Mouse (Mus musculus) lung, embryonic 14.5 days (tissue): ENCODE measurements around the gene Jazf1. TPM values are rescaled to one million over a fixed set of nuclear protein-coding genes. Genes with fewer than 3 reads are reported as not detected.
A peak's percentile ranks its signal among the peaks of the same experiment; 100 is the strongest.

Source experiments
- ATAC-seq: fragments of 200-750 bp; cut with Nextera tagmentation; 2 replicates; pipeline ENCODE4 v1.8.0; 2017; ENCODE audit warnings: mild to moderate bottlenecking, moderate TSS enrichment, moderate library complexity; ENCODE audit not compliant: insufficient read depth
- DNase-seq: peaks from one replicate; pipeline ENCODE4 v3.0.0-alpha.2; 2015
- H3K27ac ChIP-seq: fragments of 300-500 bp; sonication (generic); 2 replicates; pipeline ENCODE4 v1.5.1; 2014; ENCODE audit warnings: low read depth, mild to moderate bottlenecking, moderate library complexity
- H3K27me3 ChIP-seq: fragments of 300-500 bp; sonication (generic); 2 replicates; pipeline ENCODE4 v1.6.1; 2014; ENCODE audit warnings: low read length, control low read depth; ENCODE audit not compliant: insufficient read depth
- H3K36me3 ChIP-seq: fragments of 300-500 bp; sonication (generic); 2 replicates; pipeline ENCODE4 v1.6.1; 2014; ENCODE audit warnings: control low read depth; ENCODE audit not compliant: insufficient read depth
- H3K4me1 ChIP-seq: fragments of 300-500 bp; sonication (generic); 2 replicates; pipeline ENCODE4 v1.6.1; 2014; ENCODE audit warnings: antibody characterized with exemption, control low read depth; ENCODE audit not compliant: insufficient read depth
- H3K4me2 ChIP-seq: fragments of 300-500 bp; sonication (generic); 2 replicates; pipeline ENCODE4 v1.6.1; 2014; ENCODE audit warnings: mild to moderate bottlenecking
- H3K4me3 ChIP-seq: fragments of 300-500 bp; sonication (generic); 2 replicates; pipeline ENCODE4 v1.5.1; 2014; ENCODE audit warnings: low read depth, low read length
- H3K9ac ChIP-seq: fragments of 300-500 bp; sonication (generic); 2 replicates; pipeline ENCODE4 v1.6.1; 2014
- H3K9me3 ChIP-seq: fragments of 300-500 bp; sonication (generic); 2 replicates; pipeline ENCODE4 v1.6.1; 2016; ENCODE audit warnings: low read depth, low read length, control low read depth
- CTCF ChIP-seq: IDR thresholded peaks from 2 replicates; pipeline ENCODE4 v1.5.1; 2016; ENCODE audit warnings: antibody characterized with exemption, low read depth
- WGBS: fragments of 180-500 bp; shearing (Covaris S2); extraction: QIAGEN DNeasy Blood & Tissue Kit; methylation state at CpG from one replicate; pipeline ENCODE4 v1.1.7; 2014; 5-methylcytosine and 5-hydroxymethylcytosine counted together
- polyA plus RNA-seq: library from polyadenylated mRNA; unstranded; fragments of >200 nt; fragmentation: Nextera tagmentation; extraction: Ambion mirVana; gene quantifications from 2 replicates; pipeline ENCODE4 v1.2.1, GENCODE M21; 2014

Gene Jazf1
- polyA plus RNA-seq, 1 experiment from 2014 or later = 3.9 TPM

GRCm38 (mm10) chr6:52956131-52956530, 112.3 kb downstream of the Jazf1 start:
- Histone ChIP-seq H3K4me2 (no peak overlapping the region), H3K27me3 (no peaks in the 10 kb centered on the region), H3K4me3 (no peak overlapping the region), H3K9ac (no peak overlapping the region), H3K27ac (no peak overlapping the region), H3K36me3 (no peaks in the 10 kb centered on the region), H3K9me3 (no peaks in the 10 kb centered on the region), H3K4me1 (0 out of 2 replicates have a peak, but pooled peaks cover 3% of the 10 kb centered on the region)
- WGBS = 94% methylated on average over 2 of the region's 2 CpGs
- no peak for ATAC-seq
- no peak for TF ChIP-seq CTCF
- DNase-seq = no peak

- no peak overlapping the region for H3K9ac ChIP-seq
- H3K27me3 ChIP-seq = no peaks in the 10 kb centered on the region
- H3K9me3 ChIP-seq = no peaks in the 10 kb centered on the region
- no peak for TF ChIP-seq CTCF
- H3K27ac ChIP-seq = no peak overlapping the region
- no peak overlapping the region for H3K4me3 ChIP-seq
- DNase-seq (no peak), ATAC-seq (no peak)
- 0 out of 2 replicates have a peak, but pooled peaks cover 3% of the 10 kb centered on the region for H3K4me1 ChIP-seq
- no peak overlapping the region for H3K4me2 ChIP-seq
- no peaks in the 10 kb centered on the region for H3K36me3 ChIP-seq
- WGBS = 74% methylated on average over 2 of the region's 2 CpGs
Observed at GRCm38 (mm10) chr6:52955304-52955703, 113.1 kb downstream of the Jazf1 start.

GRCm38 (mm10) chr6:52954861-52955260, 113.6 kb downstream of the Jazf1 start:
- Histone ChIP-seq H3K9me3 (no peaks in the 10 kb centered on the region), H3K36me3 (no peaks in the 10 kb centered on the region), H3K27ac (peak overlapping the region; percentile 15; the same call in 1 of the 2 replicates), H3K9ac (no peak overlapping the region), H3K27me3 (no peaks in the 10 kb centered on the region), H3K4me2 (no peak overlapping the region), H3K4me3 (no peak overlapping the region), H3K4me1 (0 out of 2 replicates have a peak, but pooled peaks cover 3% of the 10 kb centered on the region)
- no peak for ATAC-seq
- no peak for DNase-seq
- TF ChIP-seq CTCF = no peak
- WGBS = 89% methylated on average over 3 of the region's 3 CpGs

- TF ChIP-seq CTCF = no peak
- DNase-seq = peak; percentile 88
- 27% methylated on average over 9 of the region's 9 CpGs for WGBS
- Histone ChIP-seq H3K36me3 (no peaks in the 10 kb centered on the region), H3K9me3 (no peaks in the 10 kb centered on the region), H3K4me2 (no peak overlapping the region), H3K9ac (no peak overlapping the region), H3K27ac (peak overlapping the region; percentile 15; the same call in 1 of the 2 replicates), H3K27me3 (no peaks in the 10 kb centered on the region), H3K4me3 (no peak overlapping the region), H3K4me1 (0 out of 2 replicates have a peak, but pooled peaks cover 3% of the 10 kb centered on the region)
- peak; percentile 91 for ATAC-seq
Observed at GRCm38 (mm10) chr6:52954441-52954840, 114.0 kb downstream of the Jazf1 start.

GRCm38 (mm10) chr6:52952526-52952900, 115.9 kb downstream of the Jazf1 start:
- ATAC-seq = no peak
- H3K27me3 ChIP-seq = no peaks in the 10 kb centered on the region
- no peak overlapping the region for H3K9ac ChIP-seq
- H3K4me2 ChIP-seq = no peak overlapping the region
- DNase-seq = no peak
- H3K9me3 ChIP-seq = no peaks in the 10 kb centered on the region
- TF ChIP-seq CTCF = no peak
- 0 out of 2 replicates have a peak, but pooled peaks cover 3% of the 10 kb centered on the region for H3K4me1 ChIP-seq
- H3K27ac ChIP-seq = no peak overlapping the region
- no peaks in the 10 kb centered on the region for H3K36me3 ChIP-seq
- no peak overlapping the region for H3K4me3 ChIP-seq
- 61% methylated on average over 8 of the region's 8 CpGs for WGBS

- H3K4me3 ChIP-seq = no peak overlapping the region
- no peak for TF ChIP-seq CTCF
- H3K4me1 ChIP-seq = 0 out of 2 replicates have a peak, but pooled peaks cover 3% of the 10 kb centered on the region
- no peaks in the 10 kb centered on the region for H3K9me3 ChIP-seq
- no peak overlapping the region for H3K4me2 ChIP-seq
- 0 out of 2 replicates have a peak overlapping the region, but pooled peaks have one; percentile 8 for H3K27ac ChIP-seq
- H3K36me3 ChIP-seq = no peaks in the 10 kb centered on the region
- no peaks in the 10 kb centered on the region for H3K27me3 ChIP-seq
- DNase-seq = no peak
- H3K9ac ChIP-seq = no peak overlapping the region
- no peak for ATAC-seq
- WGBS = 77% methylated on average over 7 of the region's 7 CpGs
Observed at GRCm38 (mm10) chr6:52951871-52952525, 116.4 kb downstream of the Jazf1 start.

GRCm38 (mm10) chr6:52950371-52950770, 118.1 kb downstream of the Jazf1 start:
- Histone ChIP-seq H3K9me3 (no peaks in the 10 kb centered on the region), H3K4me2 (no peak overlapping the region), H3K27ac (no peak overlapping the region), H3K4me1 (0 out of 2 replicates have a peak, but pooled peaks cover 3% of the 10 kb centered on the region), H3K27me3 (no peaks in the 10 kb centered on the region), H3K4me3 (no peak overlapping the region), H3K9ac (no peak overlapping the region), H3K36me3 (no peaks in the 10 kb centered on the region)
- 63% methylated on average over 5 of the region's 5 CpGs for WGBS
- DNase-seq (no peak), ATAC-seq (no peak)
- no peak for TF ChIP-seq CTCF
